Mouse (Mus musculus): ENCODE measurements around the gene Fignl1. TPM values are rescaled to one million over a fixed set of nuclear protein-coding genes. Genes with fewer than 3 reads are reported as not detected.

The Fignl1 gene
- polyA plus RNA-seq, 1 experiment: 3.8 TPM

DNA sequence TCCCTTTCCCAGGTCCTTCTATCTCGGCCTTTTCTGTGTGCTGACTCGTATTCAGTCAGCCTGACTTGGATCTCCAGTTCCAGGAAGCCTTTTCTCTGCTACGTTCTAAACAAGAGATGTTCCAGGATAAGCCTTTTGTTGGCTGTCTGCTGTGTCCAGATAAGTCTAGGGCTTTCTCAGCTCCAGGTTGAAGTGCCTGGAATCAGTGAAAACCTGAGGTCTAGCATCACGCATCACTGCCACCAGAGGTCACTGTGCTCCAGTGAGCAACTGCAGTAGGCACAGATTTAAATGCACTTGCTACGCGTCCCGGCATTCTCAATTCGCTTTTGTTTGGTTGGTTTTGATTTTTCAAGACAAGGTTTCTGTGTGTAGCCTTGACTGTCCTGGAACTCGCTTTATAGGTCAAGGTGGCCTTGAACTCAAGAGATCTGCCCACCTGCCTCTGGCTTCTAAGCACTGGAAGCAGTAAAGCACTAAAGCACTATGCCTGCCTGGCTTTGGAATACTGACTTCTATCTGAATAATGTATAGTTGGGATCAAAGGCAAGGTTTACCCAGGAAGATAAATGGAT is 3.2 kb upstream of the Fignl1 start:
- Histone ChIP-seq H3K4me2 (ENCODE audit: low read depth) (peak overlapping the region; percentile 40), H3K4me3 (no peak overlapping the region), H3K36me3 (ENCODE audit: control insufficient read depth, insufficient read depth) (no peaks in the 10 kb centered on the region), H3K79me2 (ENCODE audit: control insufficient read depth, insufficient read depth) (peaks cover 16% of the 10 kb centered on the region), H3ac (ENCODE audit: control insufficient read depth, insufficient read length) (no peak overlapping the region), H3K27me3 (ENCODE audit: control insufficient read depth, insufficient read depth, insufficient read length) (no peaks in the 10 kb centered on the region)
- TF ChIP-seq MYOG (IDR thresholded peaks at IDR 0.05; ENCODE audit: control insufficient read depth in 1 of 3, insufficient read depth in 1 of 3, insufficient read length in 2 of 3, low read depth in 2 of 3): no peak
- no peak for TF ChIP-seq REST (IDR thresholded peaks at IDR 0.05; ENCODE audit: insufficient read depth, insufficient read length)
- TF ChIP-seq USF1 (IDR thresholded peaks at IDR 0.05; ENCODE audit: low read depth): no peak
- TF ChIP-seq MAX (IDR thresholded peaks at IDR 0.05; ENCODE audit: low read depth): no peak
- TF ChIP-seq TCF12 (IDR thresholded peaks at IDR 0.05; ENCODE audit: insufficient read depth, poor library complexity, severe bottlenecking): no peak

DNA sequence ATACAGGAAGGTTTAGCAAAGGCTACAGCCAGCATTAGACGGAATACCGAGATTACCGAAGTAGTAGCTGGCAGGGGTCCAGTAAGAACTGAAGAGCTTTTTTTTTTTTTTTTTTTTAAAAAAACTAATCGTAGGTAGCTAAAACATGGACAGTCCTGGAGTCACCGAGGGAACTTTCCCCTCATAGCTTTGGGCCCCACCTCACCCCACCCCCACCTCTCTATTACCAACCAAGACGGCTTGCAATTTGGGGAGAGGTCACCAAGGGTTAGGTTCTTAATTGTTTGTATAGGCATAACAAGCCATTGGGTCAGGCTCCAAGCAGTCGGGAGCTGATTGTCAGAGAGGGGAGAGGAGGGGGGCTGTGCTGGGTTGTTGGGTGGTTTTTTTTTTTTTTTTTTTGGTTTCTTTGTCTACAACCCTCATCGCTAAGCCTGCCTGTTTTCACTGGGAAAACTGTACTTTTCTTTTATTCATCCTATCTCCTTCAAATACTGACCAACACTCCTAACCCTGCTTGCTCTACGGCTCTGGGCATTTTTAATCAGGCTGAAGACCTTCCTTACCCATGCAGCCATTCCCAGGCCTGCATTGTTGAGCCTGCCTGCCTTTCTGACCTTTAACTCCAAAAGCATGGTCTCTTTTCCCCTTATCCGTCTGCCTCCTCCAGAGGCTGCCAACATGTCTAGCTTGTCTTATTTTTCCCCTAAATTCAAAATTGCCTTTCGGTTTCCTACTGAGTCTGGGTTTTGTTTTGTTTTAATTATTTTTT is 828 bp upstream of the Fignl1 start:
- Histone ChIP-seq H3K4me3 (peak overlapping the region; percentile 59), H3K27me3 (ENCODE audit: control insufficient read depth, insufficient read depth, insufficient read length) (no peaks in the 10 kb centered on the region), H3ac (ENCODE audit: control insufficient read depth, insufficient read length) (peak overlapping the region; percentile 74), H3K4me2 (ENCODE audit: low read depth) (peak overlapping the region; percentile 87), H3K79me2 (ENCODE audit: control insufficient read depth, insufficient read depth) (peaks cover 30% of the 10 kb centered on the region), H3K36me3 (ENCODE audit: control insufficient read depth, insufficient read depth) (peaks cover 5% of the 10 kb centered on the region)
- TF ChIP-seq MAX (IDR thresholded peaks at IDR 0.05; ENCODE audit: low read depth) (no peak), MYOD1 (IDR thresholded peaks at IDR 0.05; ENCODE audit: control insufficient read depth in 1 of 3, insufficient read length in 2 of 3, low read depth in 2 of 3) (no peak), TCF12 (IDR thresholded peaks at IDR 0.05; ENCODE audit: insufficient read depth, poor library complexity, severe bottlenecking) (no peak), E2F4 (IDR thresholded peaks at IDR 0.05; ENCODE audit: insufficient read depth) (no peak), USF1 (IDR thresholded peaks at IDR 0.05; ENCODE audit: low read depth) (no peak)

DNA sequence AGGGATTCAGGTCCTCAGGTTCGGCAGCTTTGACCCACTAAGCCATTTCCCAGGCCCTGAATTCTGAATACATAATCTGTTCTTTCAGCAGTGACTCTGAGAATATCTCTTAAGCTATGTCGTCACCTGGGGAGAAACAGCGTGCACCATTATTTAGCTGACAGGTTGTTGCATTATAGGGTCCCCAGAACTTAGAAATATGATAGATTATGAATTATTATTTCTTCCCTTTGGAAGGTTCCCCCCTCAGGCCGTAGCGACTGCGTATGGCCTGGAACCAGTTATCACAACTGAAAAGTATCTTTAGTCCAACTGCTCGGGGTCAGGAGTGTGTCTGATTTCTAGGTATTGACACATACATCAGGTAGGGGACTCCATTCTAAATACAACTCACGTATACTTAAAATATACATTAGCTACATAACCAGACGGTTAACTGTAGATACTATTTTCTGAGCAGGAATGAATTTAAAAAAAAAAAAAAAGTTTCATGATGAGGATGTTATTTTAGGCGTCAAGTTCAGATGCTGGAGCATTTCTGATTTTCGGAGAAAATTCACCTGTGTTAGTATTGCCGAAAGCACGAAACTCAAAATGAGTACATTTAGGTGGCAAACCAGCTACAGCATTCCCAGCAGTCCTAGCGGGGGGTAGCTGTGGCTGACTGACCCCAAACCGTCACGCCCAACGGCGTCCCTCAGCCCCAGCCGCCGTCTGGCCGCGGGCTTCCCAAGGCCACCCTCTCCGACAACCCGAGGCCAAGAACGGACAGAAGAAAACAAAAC is 535 bp downstream of the Fignl1 start:
- TF ChIP-seq REST (IDR thresholded peaks at IDR 0.05; ENCODE audit: insufficient read depth, insufficient read length): no peak
- no peak for TF ChIP-seq USF1 (IDR thresholded peaks at IDR 0.05; ENCODE audit: low read depth)
- no peak for TF ChIP-seq TCF3 (IDR thresholded peaks at IDR 0.05; ENCODE audit: insufficient read length, low read depth)
- no peak for TF ChIP-seq E2F4 (IDR thresholded peaks at IDR 0.05; ENCODE audit: insufficient read depth)
- TF ChIP-seq MAX (IDR thresholded peaks at IDR 0.05; ENCODE audit: low read depth): no peak
- TF ChIP-seq CEBPB (IDR thresholded peaks at IDR 0.05; ENCODE audit: insufficient read depth, poor library complexity, severe bottlenecking): no peak
- no peak for TF ChIP-seq MYOD1 (IDR thresholded peaks at IDR 0.05; ENCODE audit: control insufficient read depth in 1 of 3, insufficient read length in 2 of 3, low read depth in 2 of 3)
- no peak for TF ChIP-seq MYOG (IDR thresholded peaks at IDR 0.05; ENCODE audit: control insufficient read depth in 1 of 3, insufficient read depth in 1 of 3, insufficient read length in 2 of 3, low read depth in 2 of 3)
- TF ChIP-seq TCF12 (IDR thresholded peaks at IDR 0.05; ENCODE audit: insufficient read depth, poor library complexity, severe bottlenecking): no peak
- TF ChIP-seq POLR2AphosphoS2 (IDR thresholded peaks at IDR 0.05; ENCODE audit: insufficient read length, low read depth): no peak
- no peak for TF ChIP-seq POLR2A (IDR thresholded peaks at IDR 0.05; ENCODE audit: insufficient read length, low read depth)
- TF ChIP-seq SRF (IDR thresholded peaks at IDR 0.05; ENCODE audit: control insufficient read depth, insufficient read length, low read depth): no peak
- Histone ChIP-seq H3K27me3 (ENCODE audit: control insufficient read depth, insufficient read depth, insufficient read length) (no peaks in the 10 kb centered on the region), H3K4me2 (ENCODE audit: low read depth) (peak overlapping the region; percentile 87), H3ac (ENCODE audit: control insufficient read depth, insufficient read length) (peak overlapping the region; percentile 74), H3K4me3 (peak overlapping the region; percentile 59), H3K36me3 (ENCODE audit: control insufficient read depth, insufficient read depth) (peaks cover 15% of the 10 kb centered on the region), H3K79me2 (ENCODE audit: control insufficient read depth, insufficient read depth) (peaks cover 36% of the 10 kb centered on the region)

DNA sequence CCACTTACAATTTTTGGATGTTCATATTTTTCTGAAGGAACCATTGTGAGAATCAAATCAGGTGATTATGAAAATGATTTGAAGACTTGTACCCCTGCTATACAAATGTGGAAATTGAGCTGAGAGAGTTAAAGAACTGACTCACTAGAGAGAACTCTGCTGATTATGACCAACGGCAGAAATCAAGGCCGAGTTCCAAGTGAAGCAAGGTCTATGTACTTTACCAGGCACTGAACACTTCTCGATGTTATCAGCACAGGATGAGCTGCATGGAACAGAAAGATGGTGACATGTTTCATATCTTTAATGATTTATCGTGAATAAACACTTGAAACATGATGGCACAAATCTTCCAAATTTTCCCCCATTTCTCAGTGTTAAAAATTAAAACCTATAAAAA is 2.8 kb downstream of the Fignl1 start:
- TF ChIP-seq SRF (IDR thresholded peaks at IDR 0.05; ENCODE audit: control insufficient read depth, insufficient read length, low read depth): no peak
- TF ChIP-seq POLR2AphosphoS2 (IDR thresholded peaks at IDR 0.05; ENCODE audit: insufficient read length, low read depth): no peak
- TF ChIP-seq MYOD1 (IDR thresholded peaks at IDR 0.05; ENCODE audit: control insufficient read depth in 1 of 3, insufficient read length in 2 of 3, low read depth in 2 of 3): no peak
- TF ChIP-seq USF1 (IDR thresholded peaks at IDR 0.05; ENCODE audit: low read depth): no peak
- TF ChIP-seq MAX (IDR thresholded peaks at IDR 0.05; ENCODE audit: low read depth): no peak
- no peak for TF ChIP-seq E2F4 (IDR thresholded peaks at IDR 0.05; ENCODE audit: insufficient read depth)
- no peak for TF ChIP-seq TCF12 (IDR thresholded peaks at IDR 0.05; ENCODE audit: insufficient read depth, poor library complexity, severe bottlenecking)
- TF ChIP-seq CEBPB (IDR thresholded peaks at IDR 0.05; ENCODE audit: insufficient read depth, poor library complexity, severe bottlenecking): no peak
- TF ChIP-seq POLR2A (IDR thresholded peaks at IDR 0.05; ENCODE audit: insufficient read length, low read depth): no peak
- no peak for TF ChIP-seq REST (IDR thresholded peaks at IDR 0.05; ENCODE audit: insufficient read depth, insufficient read length)
- no peak for TF ChIP-seq MYOG (IDR thresholded peaks at IDR 0.05; ENCODE audit: control insufficient read depth in 1 of 3, insufficient read depth in 1 of 3, insufficient read length in 2 of 3, low read depth in 2 of 3)
- no peak for TF ChIP-seq TCF3 (IDR thresholded peaks at IDR 0.05; ENCODE audit: insufficient read length, low read depth)

More for the DNA sequence above, 2.8 kb downstream of the Fignl1 start:
- no peak overlapping the region for H3K4me2 ChIP-seq (ENCODE audit: low read depth)
- H3K79me2 ChIP-seq (ENCODE audit: control insufficient read depth, insufficient read depth): peaks cover 37% of the 10 kb centered on the region
- H3K36me3 ChIP-seq (ENCODE audit: control insufficient read depth, insufficient read depth): peaks cover 34% of the 10 kb centered on the region
- H3K27me3 ChIP-seq (ENCODE audit: control insufficient read depth, insufficient read depth, insufficient read length): no peaks in the 10 kb centered on the region
- H3K4me3 ChIP-seq: no peak overlapping the region
- no peak overlapping the region for H3ac ChIP-seq (ENCODE audit: control insufficient read depth, insufficient read length)

Data from myocyte (in vitro differentiated cells).